Mouse (Mus musculus) G1E-ER4 (cell line): ENCODE data around the gene Foxn1. TPM values are rescaled to one million over a fixed set of nuclear protein-coding genes. Genes with fewer than 3 reads are reported as not detected.

Source experiments
- GATA1 ChIP-seq: IDR thresholded peaks from one replicate; pipeline ENCODE4 v1.8.0; 2012; ENCODE audit warnings: low read length, inconsistent platforms
- polyA plus RNA-seq: library from polyadenylated mRNA; stranded (reverse); fragments of >175 nt; gene quantifications from 2 replicates; pipeline ENCODE4 v1.2.3, GENCODE M21; 2012

Foxn1 gene
- polyA plus RNA-seq, 1 experiment = not detected

DNA sequence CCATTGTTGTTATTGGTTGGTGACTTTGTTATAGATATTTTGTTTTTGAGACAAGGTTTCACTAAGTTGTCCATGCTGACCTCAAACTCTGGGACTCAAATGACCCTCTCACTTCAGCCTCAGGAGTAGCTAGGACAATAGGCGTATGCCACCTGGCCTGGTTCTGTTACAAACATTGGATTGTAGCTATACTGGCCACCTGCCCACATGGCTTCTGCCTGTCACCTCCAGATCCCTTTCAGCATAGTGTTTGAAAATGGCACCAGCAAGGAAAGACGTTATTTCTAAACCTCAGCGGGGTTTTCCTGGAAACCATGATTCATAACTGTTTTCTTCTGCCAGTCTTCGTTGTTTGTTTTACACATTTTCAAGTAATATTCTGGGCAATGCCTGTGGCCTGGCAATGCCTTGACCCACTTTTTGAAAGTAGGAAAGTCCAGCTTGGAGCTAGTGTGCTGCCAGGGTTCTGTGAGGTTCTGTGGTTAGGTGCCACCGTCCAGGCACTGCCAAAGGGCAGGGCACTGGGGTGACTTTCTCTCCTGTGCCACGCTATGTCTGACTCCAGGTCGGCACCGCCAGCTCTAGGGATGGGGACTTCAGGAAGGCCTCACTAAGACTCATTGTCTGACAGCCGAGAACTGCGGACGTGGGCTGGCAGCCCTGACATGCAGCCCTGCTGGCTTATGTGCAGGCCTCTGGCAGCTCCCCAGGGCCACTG lies 25.4 kb upstream of the Foxn1 start:
- TF ChIP-seq GATA1 = no peak

DNA sequence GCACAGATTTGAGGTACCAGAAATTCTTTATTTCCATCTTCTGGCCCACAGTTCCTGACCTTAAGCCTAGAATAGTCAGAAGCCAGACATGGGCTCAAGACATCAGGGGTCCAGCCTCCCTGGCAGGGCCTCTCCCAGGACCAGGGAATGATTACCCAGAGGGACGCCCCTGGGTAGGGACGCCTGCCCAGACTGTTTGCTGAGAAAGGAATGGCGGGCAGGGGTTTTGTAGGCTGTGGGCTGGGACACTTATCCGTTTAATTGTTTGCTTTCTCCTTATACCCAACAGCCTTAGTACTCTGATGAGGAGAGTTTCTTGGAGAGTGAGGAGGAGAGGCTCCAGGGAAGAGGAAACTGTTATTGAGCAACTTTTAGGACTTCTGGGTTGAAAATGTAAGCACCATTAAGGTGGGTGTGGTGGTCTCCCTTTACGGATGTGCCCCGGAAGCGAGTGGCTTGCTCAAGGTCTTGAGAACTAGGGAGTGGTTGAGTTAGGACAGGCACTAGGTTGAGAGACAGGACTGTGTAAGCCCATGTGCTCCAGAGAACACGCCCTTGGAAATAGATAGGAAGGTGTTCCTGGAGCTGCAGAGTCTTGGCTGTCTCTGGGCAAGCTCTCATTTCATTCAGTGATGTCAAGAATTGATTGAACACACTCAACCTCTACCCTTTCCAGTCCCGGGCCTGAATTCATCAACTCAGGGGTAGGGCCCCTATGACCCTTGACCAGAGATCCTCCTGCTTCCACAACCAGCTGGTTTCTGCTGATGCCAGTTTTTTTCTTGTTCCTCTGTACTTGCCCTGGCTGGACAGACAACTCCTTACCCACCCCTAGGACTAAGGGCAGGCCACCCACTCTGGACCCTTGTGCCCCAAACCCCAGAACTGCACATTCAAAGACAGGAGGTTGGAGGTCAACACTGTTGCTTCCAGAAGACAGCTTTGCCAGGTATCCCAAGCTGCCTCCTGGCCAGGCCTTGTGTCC lies 22.2 kb upstream of the Foxn1 start:
- no peak for TF ChIP-seq GATA1

DNA sequence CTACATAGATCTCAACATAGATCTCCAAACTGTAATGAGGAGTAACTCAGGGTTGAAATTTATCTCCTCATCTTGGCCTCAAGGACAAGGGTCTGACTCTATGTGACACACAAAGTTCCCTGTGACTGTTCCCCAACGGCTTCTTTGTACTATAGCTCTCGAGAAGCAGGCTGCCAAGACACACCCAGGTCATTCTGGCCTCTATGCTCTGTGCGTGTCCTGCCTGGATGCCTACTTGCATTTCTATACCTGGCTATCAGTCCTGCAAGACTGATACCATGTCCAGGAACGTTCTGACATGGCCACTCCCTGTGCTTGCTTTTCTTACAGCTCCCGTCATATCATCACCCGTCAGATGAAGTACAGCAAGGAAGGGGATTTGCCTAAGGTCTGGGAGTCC lies 15.7 kb upstream of the Foxn1 start:
- no peak for TF ChIP-seq GATA1

DNA sequence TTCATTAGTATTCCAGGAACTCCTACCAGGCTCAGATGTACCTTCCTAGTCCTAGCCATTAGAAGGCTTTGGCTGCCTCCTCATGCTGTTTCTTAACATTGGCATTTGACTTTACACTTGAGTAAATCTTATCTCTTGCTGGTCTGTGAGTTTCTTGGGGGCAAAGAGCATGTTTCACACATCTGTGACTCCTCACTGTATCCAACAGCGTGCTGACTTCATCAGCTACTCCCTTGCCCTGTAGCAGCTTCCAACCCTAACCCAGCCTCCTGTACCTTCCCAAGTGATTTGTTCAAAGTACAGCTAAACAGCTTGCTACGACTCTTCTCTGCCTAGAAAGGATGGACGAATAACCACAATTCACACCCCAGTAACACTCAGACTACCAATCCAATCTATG lies 15.1 kb upstream of the Foxn1 start:
- TF ChIP-seq GATA1 = no peak

DNA sequence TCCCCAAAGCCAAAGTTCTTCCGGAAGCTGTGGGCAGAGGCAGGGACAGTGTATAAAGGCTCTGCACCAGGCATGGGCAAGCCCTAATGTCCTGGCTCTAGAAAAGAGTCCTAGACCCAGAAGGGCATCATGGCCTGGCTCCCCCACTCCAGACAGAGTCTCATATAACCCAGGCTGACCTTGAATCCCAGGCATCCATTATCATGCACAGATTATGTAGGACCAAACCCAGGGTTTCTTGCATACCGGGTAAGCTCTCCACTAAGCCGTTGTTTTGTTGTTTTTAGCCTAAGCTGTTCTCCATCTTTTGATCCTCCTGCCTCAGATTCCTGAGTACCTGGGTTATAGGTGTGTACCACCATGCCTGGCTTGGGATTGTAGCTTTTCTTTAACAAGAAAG lies 14.6 kb upstream of the Foxn1 start:
- TF ChIP-seq GATA1 = no peak

DNA sequence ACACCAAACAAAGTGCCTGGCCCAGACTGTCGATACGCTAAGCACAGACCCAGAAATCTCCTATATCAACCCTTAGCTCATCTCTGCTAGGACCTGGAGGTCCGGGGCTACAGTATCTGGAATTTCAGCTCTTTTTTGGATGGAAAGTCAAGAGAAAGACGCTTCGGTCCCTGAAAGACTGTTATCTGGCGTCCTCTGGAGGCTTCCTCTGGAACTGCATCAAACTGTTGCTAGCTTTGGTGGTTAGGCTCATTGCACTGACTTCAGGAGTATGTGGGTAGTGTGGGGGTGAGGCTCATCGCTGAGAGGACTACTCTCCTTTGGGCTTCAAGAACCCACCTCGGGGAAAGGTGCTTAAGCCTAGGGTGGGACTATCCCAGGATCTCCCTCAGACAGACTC lies 13.3 kb upstream of the Foxn1 start:
- no peak for TF ChIP-seq GATA1

DNA sequence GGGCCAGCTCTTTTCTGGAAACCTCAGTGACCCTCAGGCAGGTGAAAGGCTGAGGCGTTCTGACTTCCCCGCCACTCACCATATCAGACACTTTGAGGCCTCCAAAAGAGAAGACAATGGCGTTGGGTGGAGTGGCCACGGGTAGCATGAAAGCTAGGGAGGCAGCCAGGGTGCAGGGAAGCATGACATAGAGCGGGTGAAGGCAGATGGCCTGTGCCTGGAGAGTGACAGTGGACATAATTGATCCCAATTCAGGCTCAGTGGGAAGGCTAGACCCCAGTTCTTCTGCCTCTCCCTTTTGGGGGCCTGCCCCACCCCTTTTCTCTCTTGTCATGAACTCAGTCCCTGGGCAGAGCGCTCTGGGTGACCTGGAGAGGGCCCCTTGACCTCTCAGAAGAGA lies 11.9 kb upstream of the Foxn1 start:
- no peak for TF ChIP-seq GATA1

DNA sequence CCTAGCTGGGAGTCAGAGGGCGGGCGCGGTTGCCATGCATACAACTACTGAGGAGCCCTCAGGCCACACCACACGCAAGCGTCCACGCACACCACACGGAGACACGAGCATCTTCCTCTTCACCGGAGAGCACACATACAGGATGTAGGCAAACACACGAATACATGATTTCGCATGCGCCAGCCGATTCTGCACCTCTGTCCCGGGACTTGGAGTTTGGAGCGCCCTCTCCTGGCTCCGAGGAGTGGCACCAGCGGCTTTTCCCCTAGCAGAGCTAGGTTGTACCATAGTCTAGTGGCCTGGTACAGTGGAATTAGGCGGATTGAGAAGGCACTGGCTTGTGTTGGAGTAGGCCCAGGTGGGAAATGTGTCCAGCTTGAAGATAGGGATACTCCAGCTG lies 11.0 kb upstream of the Foxn1 start:
- TF ChIP-seq GATA1 = no peak

DNA sequence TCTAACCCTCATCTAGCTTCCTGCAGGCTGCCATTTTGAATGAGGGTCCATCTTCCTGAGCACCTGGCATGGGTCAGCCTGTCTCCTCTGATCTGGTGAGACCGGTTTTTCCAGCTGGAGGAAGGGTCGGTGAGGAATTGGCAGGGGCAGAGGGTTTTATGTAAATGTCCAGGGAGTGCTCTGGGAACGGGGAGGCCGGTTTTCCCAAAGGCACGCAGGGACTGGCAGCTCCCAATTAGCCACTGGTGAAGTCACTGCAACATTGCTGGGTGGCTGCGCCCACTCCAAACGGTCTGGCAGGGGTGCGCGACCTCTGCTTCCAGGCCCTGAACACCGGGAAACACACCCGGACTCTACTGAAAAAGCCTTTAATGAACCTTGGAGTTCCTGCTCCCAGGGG lies 10.6 kb upstream of the Foxn1 start:
- TF ChIP-seq GATA1 = no peak

DNA sequence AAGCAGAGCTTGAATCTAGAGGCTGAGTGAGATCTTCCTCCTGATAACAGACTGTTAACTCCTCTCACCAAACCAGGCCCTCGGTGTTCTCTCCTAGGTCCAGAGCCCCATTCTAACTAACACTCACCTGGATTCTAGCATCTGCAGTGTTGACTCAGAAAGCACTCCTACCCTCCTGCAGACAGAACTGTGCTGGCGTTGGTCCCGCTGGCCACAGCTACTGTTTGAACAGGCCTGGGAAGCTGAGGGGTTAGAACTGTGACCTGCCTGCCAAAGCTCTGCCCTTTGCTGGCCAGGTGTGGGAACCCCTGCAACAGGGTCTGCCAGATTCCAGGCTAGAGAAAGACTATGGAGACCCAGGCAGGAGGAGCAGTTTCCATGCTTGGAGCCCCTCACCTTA lies 6.4 kb upstream of the Foxn1 start:
- no peak for TF ChIP-seq GATA1

DNA sequence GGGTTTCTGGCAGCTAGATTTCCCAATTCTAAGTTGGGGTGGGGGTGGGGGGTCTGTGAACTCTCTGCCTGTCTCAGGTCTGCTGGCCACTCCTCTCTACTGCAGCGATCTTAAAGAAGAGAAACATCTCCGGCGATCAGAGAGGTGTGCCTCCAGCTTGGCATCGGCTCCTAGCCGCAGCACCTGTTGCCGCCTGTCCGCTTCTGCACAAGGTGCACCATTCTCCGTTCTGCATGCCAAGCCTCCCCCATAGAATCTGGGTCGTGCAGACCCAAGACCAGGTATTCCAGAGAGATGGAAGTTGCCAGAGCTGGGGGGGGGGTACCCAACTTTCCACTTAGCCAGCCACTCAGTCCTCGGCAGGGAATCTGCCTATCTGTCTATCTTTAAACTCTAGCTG lies 582 bp downstream of the Foxn1 start:
- no peak for TF ChIP-seq GATA1

DNA sequence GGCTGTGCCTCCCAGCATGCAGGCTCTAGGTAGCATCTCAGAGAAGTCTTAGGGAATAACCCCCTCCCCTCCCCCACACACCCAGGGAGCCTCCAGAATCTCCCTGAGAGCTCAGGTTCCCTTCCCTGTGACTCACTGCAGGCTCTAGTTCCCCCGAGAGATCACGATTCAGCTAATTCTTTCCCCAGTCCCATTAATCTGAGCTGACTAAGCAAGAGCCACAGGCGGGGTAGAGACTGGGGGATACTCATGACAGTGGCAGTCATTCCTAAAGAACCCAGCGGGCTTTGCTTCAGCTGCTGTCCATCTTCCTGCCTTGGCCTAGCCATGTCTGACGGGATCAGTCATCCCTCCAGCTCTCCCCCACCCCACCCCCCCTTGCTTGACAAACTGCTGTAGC lies 3.7 kb downstream of the Foxn1 start:
- TF ChIP-seq GATA1 = no peak

DNA sequence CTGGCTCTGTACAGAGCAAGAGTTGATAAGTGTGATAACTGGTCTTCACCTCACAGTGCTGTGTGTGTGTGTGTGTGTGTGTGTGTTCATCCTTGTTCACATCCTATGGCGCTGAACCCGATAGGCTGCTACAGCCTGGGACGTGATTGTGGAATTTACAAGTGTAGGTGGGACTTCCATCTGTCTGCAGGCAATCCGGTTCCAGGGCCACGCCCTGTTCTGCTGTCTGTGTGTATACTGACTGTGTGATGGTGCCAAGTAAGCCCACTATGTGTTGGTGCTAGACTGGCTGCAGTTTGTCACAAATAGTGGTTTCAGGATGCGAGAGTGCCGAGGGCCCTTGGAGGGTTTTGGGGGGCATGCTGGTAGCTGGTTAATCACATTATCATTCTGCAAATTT lies 4.1 kb downstream of the Foxn1 start:
- no peak for TF ChIP-seq GATA1

DNA sequence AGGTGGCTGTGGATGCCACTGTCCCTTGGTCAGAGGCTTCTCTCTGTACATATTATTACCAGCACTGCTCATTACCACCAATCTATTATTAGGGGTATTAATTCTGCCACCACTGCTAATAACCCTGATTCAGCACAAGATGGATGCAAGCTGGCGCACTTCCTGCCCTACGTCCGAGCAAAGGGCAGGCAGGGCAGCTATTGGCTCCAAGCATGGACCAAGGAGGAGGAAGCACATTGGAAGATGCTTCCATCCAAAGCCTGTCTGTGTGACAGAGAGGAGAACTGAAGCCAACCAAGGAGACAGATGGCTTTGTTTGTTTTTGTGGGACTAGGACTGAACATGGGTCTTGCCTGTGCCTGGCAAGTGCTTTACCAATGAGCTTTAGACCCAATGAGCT lies 5.4 kb downstream of the Foxn1 start:
- TF ChIP-seq GATA1 = no peak

DNA sequence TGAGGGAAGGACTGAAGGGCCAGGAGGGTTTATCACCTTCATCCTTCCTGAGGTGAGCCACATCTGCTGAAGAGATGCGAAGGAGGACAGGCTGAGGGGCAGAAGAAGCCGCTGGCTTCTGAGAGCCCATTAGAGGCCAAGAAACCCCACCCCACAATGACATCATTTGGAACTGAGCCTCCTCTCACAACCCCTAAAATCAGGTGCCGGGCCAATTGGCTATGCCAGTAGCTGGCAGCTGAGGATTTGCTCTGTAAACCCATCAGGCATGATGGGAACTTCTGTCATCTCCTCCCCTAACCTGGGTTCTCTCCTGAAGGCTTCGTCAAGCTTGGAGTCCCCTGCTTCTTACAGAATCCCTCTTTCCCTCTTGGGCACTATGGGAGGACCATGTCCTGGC lies 6.0 kb downstream of the Foxn1 start:
- no peak for TF ChIP-seq GATA1

DNA sequence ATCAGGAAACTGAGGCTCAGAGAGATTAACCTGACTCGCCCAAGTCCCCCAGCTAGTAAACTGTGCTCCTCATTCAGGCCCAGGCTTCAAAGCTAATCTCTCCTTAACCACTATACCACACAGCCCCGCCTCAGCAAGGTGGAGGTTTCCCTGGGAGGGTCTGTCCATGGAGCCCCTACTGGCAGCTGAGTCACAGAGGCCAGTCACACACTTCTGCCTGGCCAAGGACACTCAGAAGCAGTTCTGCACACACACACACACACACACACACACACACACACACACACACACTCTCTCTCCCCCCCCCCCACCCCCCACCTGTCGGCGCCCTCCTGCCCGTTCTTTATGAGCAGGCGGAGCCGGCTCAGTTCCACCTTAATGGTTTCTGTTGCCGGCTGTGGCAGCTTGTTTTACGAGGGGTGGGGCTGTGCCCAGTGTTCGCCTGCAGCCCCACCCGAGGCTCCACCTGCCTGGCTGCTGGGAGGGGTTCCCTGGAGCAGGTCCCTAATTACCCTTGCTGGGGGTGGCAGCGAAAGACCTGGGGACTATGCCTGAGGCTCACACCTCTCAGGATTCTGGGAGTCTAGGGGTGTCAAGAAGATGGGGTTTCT lies 8.7 kb downstream of the Foxn1 start:
- TF ChIP-seq GATA1 = no peak

DNA sequence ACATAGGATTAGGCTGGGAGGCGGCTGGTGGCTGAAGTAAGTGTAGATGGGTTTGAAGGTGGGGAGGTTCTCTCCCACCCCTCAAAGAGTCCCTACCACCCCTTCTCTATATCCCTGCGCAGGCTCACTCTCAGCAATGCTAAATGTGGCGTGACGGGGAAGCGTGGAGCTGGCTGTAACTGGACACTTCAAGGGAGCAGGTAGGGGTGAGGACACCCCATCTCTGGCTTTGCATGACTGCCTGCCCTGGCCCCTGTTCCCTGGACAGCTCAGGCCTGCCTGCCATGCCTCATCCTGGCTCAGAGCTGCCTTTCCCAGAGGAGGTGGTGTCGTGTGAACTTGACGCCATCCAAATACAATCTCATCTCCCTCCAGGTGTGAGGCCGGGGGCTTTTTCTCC lies 12.2 kb downstream of the Foxn1 start:
- no peak for TF ChIP-seq GATA1

DNA sequence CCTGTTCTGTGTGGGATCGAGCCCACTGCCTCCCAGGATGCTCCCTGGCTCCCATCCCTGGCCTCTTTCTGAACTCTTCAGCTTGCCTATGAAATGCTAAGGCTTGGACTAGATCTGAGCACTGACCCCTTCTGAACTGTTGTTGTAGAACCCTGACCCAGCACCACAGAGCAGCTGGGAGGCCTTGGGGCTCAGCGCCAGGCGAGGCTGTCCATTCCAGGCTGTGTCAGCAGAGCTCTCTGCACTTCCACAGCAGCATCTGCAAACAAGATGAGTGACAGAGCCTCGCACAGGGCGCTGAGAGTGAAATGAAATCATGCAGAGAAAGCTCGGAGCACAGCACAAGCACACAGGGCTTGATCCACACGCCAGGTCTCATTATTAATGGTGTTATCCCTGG lies 13.7 kb downstream of the Foxn1 start:
- TF ChIP-seq GATA1 = no peak
